Mouse (Mus musculus) liver, embryonic 13.5 days (tissue): Measurements from ENCODE around the gene Akt1. TPM values are rescaled to one million over a fixed set of nuclear protein-coding genes. Genes with fewer than 3 reads are reported as not detected.

Experiments
- ATAC-seq: fragments of 200-750 bp; cut with Nextera tagmentation; 2 replicates; pipeline ENCODE4 v1.8.0; 2017; ENCODE audit warnings: low read depth, mild to moderate bottlenecking, moderate number of reproducible peaks, moderate library complexity
- DNase-seq: peaks from one replicate; pipeline ENCODE4 v3.0.0; 2022
- H3K27ac ChIP-seq: fragments of 300-500 bp; sonication (generic); 2 replicates; pipeline ENCODE4 v1.5.1; 2015; ENCODE audit warnings: moderate library complexity, mild to moderate bottlenecking, inconsistent platforms
- H3K27me3 ChIP-seq: fragments of 300-500 bp; sonication (generic); 2 replicates; pipeline ENCODE4 v1.6.1; 2015; ENCODE audit warnings: mild to moderate bottlenecking, inconsistent platforms
- H3K36me3 ChIP-seq: fragments of 300-500 bp; sonication (generic); 2 replicates; pipeline ENCODE4 v1.6.1; 2015; ENCODE audit warnings: mild to moderate bottlenecking, inconsistent platforms
- H3K4me1 ChIP-seq: fragments of 300-500 bp; sonication (generic); replicated peaks from 2 replicates; pipeline ENCODE4 v1.6.1; 2015; ENCODE audit warnings: inconsistent platforms
- H3K4me2 ChIP-seq: fragments of 300-500 bp; sonication (generic); 2 replicates; pipeline ENCODE4 v1.6.1; 2015; ENCODE audit warnings: inconsistent platforms, mild to moderate bottlenecking, moderate library complexity
- H3K4me3 ChIP-seq: fragments of 300-500 bp; sonication (generic); replicated peaks from 2 replicates; pipeline ENCODE4 v1.5.1; 2015; ENCODE audit warnings: mild to moderate bottlenecking, inconsistent platforms
- H3K9ac ChIP-seq: fragments of 300-500 bp; sonication (generic); 2 replicates; pipeline ENCODE4 v1.6.1; 2015; ENCODE audit warnings: mild to moderate bottlenecking, inconsistent platforms
- H3K9me3 ChIP-seq: fragments of 300-500 bp; sonication (generic); replicated peaks from 2 replicates; pipeline ENCODE4 v1.6.1; 2016; ENCODE audit warnings: inconsistent platforms
- WGBS: fragments of 180-500 bp; shearing (Covaris S2); methylation state at CpG from one replicate; pipeline ENCODE4 v1.1.7; 2015; ENCODE audit not compliant: insufficient replicate concordance; 5-methylcytosine and 5-hydroxymethylcytosine counted together
- polyA plus RNA-seq: library from polyadenylated mRNA; unstranded; fragments of >200 nt; fragmentation: Nextera tagmentation; extraction: Ambion mirVana; gene quantifications from 2 replicates; pipeline ENCODE4 v1.2.1, GENCODE M21; 2015

Akt1 gene
- polyA plus RNA-seq, 1 experiment from 2014 or later, result 17.9 TPM

GRCm38 (mm10) chr12:112679027-112679996 is 4.6 kb upstream of the Akt1 start:
- H3K36me3 ChIP-seq, result no peaks in the 10 kb centered on the region
- ATAC-seq (no peak), DNase-seq (no peak)
- H3K27ac ChIP-seq, result no peak overlapping the region
- H3K9me3 ChIP-seq, result no peaks in the 10 kb centered on the region
- peak overlapping the region; percentile 68 for H3K4me3 ChIP-seq
- peak overlapping the region; percentile 89 for H3K4me2 ChIP-seq
- peak overlapping the region; percentile 66 for H3K9ac ChIP-seq
- peaks cover 33% of the 10 kb centered on the region for H3K4me1 ChIP-seq
- 4% methylated on average over 84 of the region's 87 CpGs for WGBS
- peaks cover 79% of the 10 kb centered on the region for H3K27me3 ChIP-seq

DNA sequence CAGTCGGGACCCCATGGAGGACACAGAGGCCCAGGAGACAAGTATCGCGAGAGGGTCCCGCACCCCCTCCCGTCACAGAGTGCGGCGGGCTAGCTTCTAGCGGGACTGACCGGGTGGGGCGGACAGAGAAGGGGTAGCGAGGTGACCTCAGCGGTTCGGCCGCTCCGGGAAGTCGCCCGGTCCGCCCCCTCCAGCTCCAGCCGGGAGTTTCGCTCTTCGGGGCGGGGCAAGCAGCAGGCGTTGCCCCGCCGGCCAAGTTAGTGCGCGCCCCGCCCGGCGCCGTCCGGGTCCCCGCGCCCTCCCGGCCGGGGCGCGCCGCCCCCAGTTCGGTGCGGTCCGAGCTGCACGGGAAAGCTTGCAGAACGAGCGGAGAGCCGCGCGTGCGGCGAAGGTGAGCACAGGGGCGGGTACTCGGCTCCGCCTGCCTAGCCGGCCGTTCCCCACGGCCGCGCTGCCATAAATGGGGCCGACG is 3.9 kb upstream of the Akt1 start, which contains the start of gene Zbtb42:
TSS of gene Zbtb42 (plus strand) at position 274 of the 472 bp plus-strand sequence.
- peaks cover 78% of the 10 kb centered on the region for H3K27me3 ChIP-seq
- H3K4me2 ChIP-seq, result peak within 1 kb of the TSS; percentile 89
- H3K9me3 ChIP-seq, result no peaks in the 10 kb centered on the region
- DNase-seq, result no peak
- H3K4me1 ChIP-seq, result peaks cover 36% of the 10 kb centered on the region
- peak within 1 kb of the TSS; percentile 66 for H3K9ac ChIP-seq
- H3K36me3 ChIP-seq, result no peaks in the 10 kb centered on the region
- H3K4me3 ChIP-seq, result peak within 1 kb of the TSS; percentile 68
- no peak for ATAC-seq
- under 1% methylated on average over 60 of the region's 60 CpGs for WGBS
- H3K27ac ChIP-seq, result no peak within 1 kb of the TSS

DNA sequence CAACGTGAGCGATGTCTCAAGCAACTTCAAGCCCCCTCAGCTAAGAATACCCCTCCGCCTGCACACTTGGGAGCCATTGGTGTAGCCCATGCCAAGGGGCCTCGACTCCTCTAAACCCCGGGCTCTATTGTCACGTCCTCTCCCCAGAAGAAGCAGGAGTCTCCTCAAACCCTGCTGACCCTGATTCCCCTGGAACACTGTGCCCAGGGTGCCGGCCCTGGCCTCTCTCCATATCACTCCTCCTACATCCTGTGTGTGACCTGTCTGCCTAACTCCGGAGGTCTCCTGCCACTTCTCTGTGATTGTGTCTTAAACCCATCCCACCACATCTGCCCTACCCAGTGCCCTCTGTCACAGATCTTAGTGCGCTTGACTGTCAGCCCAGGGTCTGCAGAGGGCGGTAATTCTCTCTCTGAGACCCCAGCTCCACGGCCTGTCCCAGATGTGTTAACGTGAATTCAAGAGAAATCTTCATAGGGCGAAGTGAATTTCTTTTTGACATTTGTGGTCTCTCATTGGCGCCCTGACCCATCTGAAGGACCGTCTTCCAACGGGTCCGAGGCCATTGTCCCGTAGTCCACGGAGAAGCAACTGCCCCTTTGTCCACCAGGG is 3.4 kb upstream of the Akt1 start:
- Histone ChIP-seq H3K9me3 (no peaks in the 10 kb centered on the region), H3K36me3 (no peaks in the 10 kb centered on the region), H3K4me2 (peak overlapping the region; percentile 89), H3K27me3 (peaks cover 73% of the 10 kb centered on the region), H3K4me1 (peaks cover 41% of the 10 kb centered on the region), H3K4me3 (peak overlapping the region; percentile 68), H3K9ac (peak overlapping the region; percentile 66), H3K27ac (no peak overlapping the region)
- no peak for DNase-seq
- WGBS, result 25% methylated on average over 19 of the region's 19 CpGs
- ATAC-seq, result no peak

GRCm38 (mm10) chr12:112677076-112677475 is 2.4 kb upstream of the Akt1 start:
- Histone ChIP-seq H3K27ac (no peak overlapping the region), H3K4me3 (no peak overlapping the region), H3K9ac (no peak overlapping the region), H3K9me3 (no peaks in the 10 kb centered on the region), H3K27me3 (peaks cover 63% of the 10 kb centered on the region), H3K4me2 (no peak overlapping the region), H3K4me1 (peaks cover 51% of the 10 kb centered on the region), H3K36me3 (no peaks in the 10 kb centered on the region)
- DNase-seq (no peak), ATAC-seq (no peak)
- 56% methylated on average over 5 of the region's 5 CpGs for WGBS

DNA sequence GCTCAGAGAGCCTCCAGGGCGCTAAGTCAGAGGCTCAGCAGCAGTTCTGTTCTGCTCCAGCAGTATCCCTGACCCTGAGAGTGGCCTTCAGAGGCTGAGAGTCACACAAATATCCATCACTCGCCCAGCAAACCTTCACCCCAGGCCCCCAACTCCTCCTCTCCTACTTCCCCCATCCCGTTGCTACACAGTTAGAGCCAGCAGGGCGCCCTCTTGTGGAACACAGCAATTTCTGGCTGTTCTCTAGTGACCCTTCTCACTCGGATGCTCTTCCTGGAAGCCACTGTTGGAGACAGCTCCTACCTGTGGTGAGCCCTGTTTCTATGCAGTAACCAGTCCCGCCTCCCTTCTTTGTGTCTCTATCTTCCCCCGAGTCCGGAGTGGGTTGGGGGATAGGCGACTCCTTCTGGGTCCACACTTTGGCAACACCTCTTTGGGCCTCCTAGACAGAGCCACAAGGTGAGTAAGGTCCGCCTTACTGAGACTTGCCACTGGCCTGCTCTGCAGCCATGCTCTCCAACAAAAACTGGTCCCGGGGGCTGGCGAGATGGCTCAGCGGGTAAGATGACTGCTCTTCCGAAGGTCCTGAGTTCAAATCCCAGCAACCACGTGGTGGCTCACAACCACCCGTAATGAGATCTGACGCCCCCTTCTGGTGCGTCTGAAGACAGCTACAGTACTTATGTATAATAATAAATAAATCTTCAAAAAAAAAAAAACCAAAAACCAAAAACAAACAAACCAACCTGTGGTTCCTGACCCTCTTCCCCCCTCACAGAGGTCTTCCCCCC is 756 bp upstream of the Akt1 start:
- no peaks in the 10 kb centered on the region for H3K9me3 ChIP-seq
- WGBS, result 14% methylated on average over 18 of the region's 18 CpGs
- peak overlapping the region; percentile 88 for H3K27ac ChIP-seq
- H3K36me3 ChIP-seq, result peaks cover 11% of the 10 kb centered on the region
- peaks cover 47% of the 10 kb centered on the region for H3K27me3 ChIP-seq
- DNase-seq (peak; percentile 72), ATAC-seq (peak; percentile 37)
- peaks cover 67% of the 10 kb centered on the region for H3K4me1 ChIP-seq
- peak overlapping the region; percentile 83 for H3K4me3 ChIP-seq
- peak overlapping the region; percentile 96 for H3K4me2 ChIP-seq
- H3K9ac ChIP-seq, result peak overlapping the region; percentile 92

DNA sequence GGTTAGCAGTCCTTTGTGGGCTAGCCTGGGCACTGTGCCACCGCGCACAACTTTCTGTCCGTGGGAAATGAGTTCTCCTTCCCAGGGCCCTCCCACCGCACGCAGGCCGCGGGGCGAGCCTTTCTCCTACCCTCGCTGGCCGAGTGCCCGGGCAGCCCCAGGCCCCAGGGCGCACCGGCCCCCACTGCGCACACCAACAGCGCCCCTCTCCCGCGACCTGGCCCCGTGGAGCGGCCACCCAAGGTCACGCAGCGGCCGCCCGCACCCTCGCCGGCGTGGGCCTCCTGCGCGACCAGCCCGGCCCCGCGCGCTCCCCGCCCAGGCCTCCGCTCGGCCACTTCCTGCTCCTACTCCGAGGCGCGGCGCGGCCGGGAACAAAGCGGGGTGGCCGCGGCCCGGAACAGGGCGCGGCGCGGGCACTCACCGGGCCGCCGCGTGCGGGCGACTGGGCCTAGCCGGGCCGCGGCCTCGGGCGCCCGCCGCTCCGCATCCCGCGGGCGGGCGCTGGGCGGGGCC is 1.1 kb downstream of the Akt1 start:
- H3K4me3 ChIP-seq, result peak overlapping the region; percentile 83
- peaks cover 66% of the 10 kb centered on the region for H3K4me1 ChIP-seq
- DNase-seq (no peak), ATAC-seq (peak; percentile 29)
- H3K27me3 ChIP-seq, result peaks cover 29% of the 10 kb centered on the region
- H3K27ac ChIP-seq, result peak overlapping the region; percentile 88
- peaks cover 30% of the 10 kb centered on the region for H3K36me3 ChIP-seq
- peak overlapping the region; percentile 96 for H3K4me2 ChIP-seq
- under 1% methylated on average over 39 of the region's 68 CpGs for WGBS
- no peaks in the 10 kb centered on the region for H3K9me3 ChIP-seq
- peak overlapping the region; percentile 92 for H3K9ac ChIP-seq

DNA sequence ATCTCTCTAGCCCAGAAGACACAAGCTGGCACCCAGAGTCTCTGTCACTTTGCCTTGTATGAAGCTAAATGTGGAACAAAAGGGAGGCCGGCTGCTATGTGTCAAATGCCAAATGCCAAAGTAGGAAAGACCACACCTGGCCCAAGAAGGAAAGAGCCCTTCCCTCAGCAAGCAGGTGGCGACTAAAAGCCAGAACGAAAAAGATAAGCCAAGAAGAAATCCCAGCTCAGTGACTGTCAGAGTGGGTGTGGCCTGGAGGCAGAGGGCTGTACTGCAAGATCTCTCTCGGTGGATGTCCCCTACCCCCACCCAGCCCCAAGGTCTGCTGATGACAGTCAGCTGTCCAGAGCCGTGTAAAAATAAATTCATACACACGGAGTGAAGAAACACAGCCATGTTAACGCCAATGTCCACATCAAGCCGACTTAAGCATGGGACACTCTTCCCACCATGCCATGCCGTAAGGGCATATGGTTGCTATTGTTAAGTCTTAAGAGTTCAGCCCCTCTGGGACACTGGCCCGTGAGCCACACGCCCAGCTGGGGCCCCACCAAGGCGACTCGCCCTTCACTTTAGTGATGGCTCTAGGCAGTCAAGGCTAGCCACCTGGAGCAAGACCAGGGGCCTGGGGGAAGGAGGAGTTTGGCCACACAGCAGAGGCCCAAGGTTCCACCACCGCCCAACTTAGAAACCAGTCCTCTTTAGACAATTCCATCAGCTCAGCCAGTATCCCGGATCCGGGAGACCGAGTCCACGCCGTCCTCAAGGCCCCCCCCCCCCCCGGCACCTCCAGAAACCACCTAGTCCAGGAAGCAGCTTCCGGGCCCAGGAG is 1.7 kb downstream of the Akt1 start:
- 3% methylated on average over 19 of the region's 21 CpGs for WGBS
- Histone ChIP-seq H3K9ac (peak overlapping the region; percentile 92), H3K4me3 (peak overlapping the region; percentile 83), H3K4me2 (peak overlapping the region; percentile 96), H3K9me3 (no peaks in the 10 kb centered on the region), H3K27ac (peak overlapping the region; percentile 88), H3K27me3 (peaks cover 22% of the 10 kb centered on the region), H3K4me1 (peaks cover 67% of the 10 kb centered on the region), H3K36me3 (peaks cover 36% of the 10 kb centered on the region)
- DNase-seq (no peak), ATAC-seq (peak; percentile 30; the same call in 1 of the 2 replicates)

DNA sequence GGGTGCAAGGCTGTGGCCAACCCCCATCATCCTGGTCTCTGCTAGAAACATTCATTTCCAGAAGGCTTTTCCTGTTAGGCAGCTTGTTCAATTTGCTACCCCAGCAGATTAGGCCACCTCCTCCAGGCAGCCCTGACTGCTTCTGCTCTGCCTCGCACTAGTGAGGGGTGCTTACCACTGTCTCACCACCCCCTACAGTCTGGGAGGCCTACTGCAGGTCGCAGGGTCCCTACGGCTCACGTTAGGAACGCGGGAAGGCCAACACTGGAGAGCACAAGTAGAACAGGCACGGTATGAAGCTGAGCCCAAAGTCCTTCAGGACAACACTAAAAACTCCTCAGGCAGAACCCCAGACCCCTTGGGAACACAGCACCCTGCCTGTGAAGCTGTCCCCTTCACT is 2.8 kb downstream of the Akt1 start:
- WGBS, result 77% methylated on average over 7 of the region's 7 CpGs
- DNase-seq (no peak), ATAC-seq (no peak)
- Histone ChIP-seq H3K4me2 (peak overlapping the region; percentile 96), H3K4me1 (peaks cover 73% of the 10 kb centered on the region), H3K4me3 (no peak overlapping the region), H3K27ac (no peak overlapping the region), H3K27me3 (peaks cover 11% of the 10 kb centered on the region), H3K9ac (no peak overlapping the region), H3K36me3 (peaks cover 46% of the 10 kb centered on the region), H3K9me3 (no peaks in the 10 kb centered on the region)

DNA sequence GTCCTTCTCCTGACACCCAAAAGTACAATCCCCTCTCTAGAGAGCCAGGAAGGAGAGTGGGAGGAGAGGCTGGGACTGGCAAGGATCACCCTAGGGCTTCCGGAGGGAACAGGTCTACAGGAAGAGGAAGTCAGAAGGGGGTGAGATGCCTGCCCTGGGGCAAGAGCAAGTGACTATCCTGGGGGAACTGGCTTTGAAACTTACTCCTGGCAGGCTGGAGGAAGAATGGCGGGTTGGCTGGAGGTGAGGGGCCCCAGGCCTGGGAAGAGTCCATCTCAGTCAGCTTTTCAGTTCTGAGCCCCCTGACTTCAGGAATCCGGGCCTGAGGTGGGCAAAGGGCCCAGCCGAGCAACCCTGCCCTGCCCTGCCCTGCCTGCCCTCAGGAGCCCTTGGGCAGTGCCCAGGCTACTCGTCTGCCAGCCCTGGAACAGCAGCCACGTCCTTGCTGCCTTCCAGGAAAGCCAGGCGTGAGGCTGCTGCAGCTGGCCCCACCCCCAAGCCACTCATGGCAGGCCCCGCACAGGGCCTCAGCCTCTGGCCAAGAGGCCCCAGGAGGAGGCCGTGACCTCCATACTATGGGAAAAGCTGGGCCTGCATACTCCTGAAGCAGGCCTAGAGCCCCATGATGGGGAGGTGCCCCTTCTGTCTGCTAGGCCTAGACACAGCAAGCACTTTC is 3.8 kb downstream of the Akt1 start:
- peaks cover 77% of the 10 kb centered on the region for H3K4me1 ChIP-seq
- no peak overlapping the region for H3K9ac ChIP-seq
- 0 out of 2 replicates have a peak, but pooled peaks cover 1% of the 10 kb centered on the region for H3K27me3 ChIP-seq
- no peak overlapping the region for H3K4me3 ChIP-seq
- no peak for ATAC-seq
- WGBS, result 47% methylated on average over 9 of the region's 9 CpGs
- H3K27ac ChIP-seq, result no peak overlapping the region
- no peak for DNase-seq
- H3K9me3 ChIP-seq, result no peaks in the 10 kb centered on the region
- H3K36me3 ChIP-seq, result peaks cover 57% of the 10 kb centered on the region
- peak overlapping the region; percentile 96 for H3K4me2 ChIP-seq
